Mouse (Mus musculus): ENCODE results near the gene Olfr1104. TPM values are rescaled to one million over a fixed set of nuclear protein-coding genes. Genes with fewer than 3 reads are reported as not detected.

Gene Olfr1104
- not detected in 2 replicates for polyA plus RNA-seq (2014; fragmentation: Nextera tagmentation; extraction: Ambion mirVana)

DNA sequence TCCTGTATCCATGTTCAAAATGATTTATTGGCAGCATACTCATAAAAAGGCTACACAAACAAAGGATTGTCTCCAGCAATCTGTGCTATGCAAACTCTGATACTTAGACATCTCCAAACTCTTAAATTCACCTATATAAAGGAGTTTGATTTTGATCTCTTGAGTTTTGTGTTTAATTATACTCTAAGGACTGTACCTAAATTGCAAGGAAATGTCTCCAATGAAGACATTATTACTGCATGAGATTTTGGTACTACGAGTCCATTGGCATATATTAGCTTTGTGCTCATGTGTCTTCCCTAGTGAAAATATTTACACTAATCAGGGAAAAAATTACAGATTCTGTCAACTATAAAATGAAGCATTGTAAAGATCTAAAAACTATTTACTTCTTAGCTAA lies at the start of gene Olfr1104:
Olfr1104 (minus strand) TSS at position 101 of the 400 bp plus-strand sequence.
- H3K36me3 ChIP-seq (ENCODE audit: control insufficient read depth, insufficient read depth, low read length): no peaks in the 10 kb centered on the region
- H3K4me3 ChIP-seq (ENCODE audit: low read depth, low read length): no peak within 1 kb of the TSS
- H3K27ac ChIP-seq (ENCODE audit: low read depth, low read length): no peak within 1 kb of the TSS

GRCm38 (mm10) chr2:87075717-87076116 lies 48.8 kb upstream of the Olfr1104 start, which contains the start of gene Olfr1107:
TSS of gene Olfr1107 (minus strand) at chr2:87075817.
- no peaks in the 10 kb centered on the region for H3K4me1 ChIP-seq (replicated peaks; ENCODE audit: control insufficient read depth, insufficient read depth, low read length)
- no peak within 1 kb of the TSS for H3K9ac ChIP-seq (ENCODE audit: low read depth, low read length)
- no peaks in the 10 kb centered on the region for H3K9me3 ChIP-seq (ENCODE audit: control insufficient read depth, low read length)
- whole genome bisulfite sequencing: 75% methylated on average over 1 of the region's 1 CpGs
- H3K4me2 ChIP-seq: no peak within 1 kb of the TSS
- no peaks in the 10 kb centered on the region for H3K36me3 ChIP-seq (ENCODE audit: control insufficient read depth, insufficient read depth, low read length)
- no peak for DNase-seq (ENCODE audit: low spot score)
- H3K27ac ChIP-seq (ENCODE audit: low read depth, low read length): no peak within 1 kb of the TSS
- no peaks in the 10 kb centered on the region for H3K27me3 ChIP-seq (replicated peaks; ENCODE audit: control insufficient read depth, insufficient read depth, low read length)
- H3K4me3 ChIP-seq (ENCODE audit: low read depth, low read length): no peak within 1 kb of the TSS
- no peak for ATAC-seq (replicated peaks; ENCODE audit: low FRiP score)

More for the DNA sequence above, at the start of gene Olfr1104:
- no peak within 1 kb of the TSS for H3K9ac ChIP-seq (ENCODE audit: low read depth, low read length)
- DNase-seq (ENCODE audit: low spot score) (no peak), ATAC-seq (replicated peaks; ENCODE audit: low FRiP score) (no peak)
- H3K4me1 ChIP-seq (replicated peaks; ENCODE audit: control insufficient read depth, insufficient read depth, low read length): no peaks in the 10 kb centered on the region
- no peaks in the 10 kb centered on the region for H3K9me3 ChIP-seq (ENCODE audit: control insufficient read depth, low read length)
- WGBS: 74% methylated on average over 1 of the region's 1 CpGs
- H3K4me2 ChIP-seq: no peak within 1 kb of the TSS
- no peaks in the 10 kb centered on the region for H3K27me3 ChIP-seq (replicated peaks; ENCODE audit: control insufficient read depth, insufficient read depth, low read length)

DNA sequence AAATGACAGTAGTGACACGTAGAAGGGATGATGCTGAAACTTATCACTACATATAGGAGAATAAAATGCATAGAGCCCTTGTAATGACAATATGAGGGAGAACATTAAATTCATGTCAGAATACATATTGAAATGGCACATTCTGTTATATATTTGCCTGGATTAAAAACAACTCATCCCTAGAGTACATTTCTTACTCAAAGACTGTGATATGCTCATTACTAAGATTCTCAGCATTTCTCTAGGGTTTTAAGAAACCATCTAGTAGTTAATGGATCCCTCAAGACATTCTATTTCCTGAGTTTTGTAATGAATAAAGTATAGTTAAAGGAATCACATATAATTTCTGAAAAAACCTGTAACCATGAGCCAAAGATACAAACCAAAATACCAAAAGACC lies 25.3 kb upstream of the Olfr1104 start, which contains the start of gene Olfr1106:
Olfr1106 (minus strand) TSS at position 101 of the 400 bp plus-strand sequence.
- H3K9me3 ChIP-seq (ENCODE audit: control insufficient read depth, low read length): no peaks in the 10 kb centered on the region
- H3K27me3 ChIP-seq (replicated peaks; ENCODE audit: control insufficient read depth, insufficient read depth, low read length): no peaks in the 10 kb centered on the region
- no peak within 1 kb of the TSS for H3K27ac ChIP-seq (ENCODE audit: low read depth, low read length)
- no peak for DNase-seq (ENCODE audit: low spot score)
- H3K36me3 ChIP-seq (ENCODE audit: control insufficient read depth, insufficient read depth, low read length): no peaks in the 10 kb centered on the region
- no peak within 1 kb of the TSS for H3K9ac ChIP-seq (ENCODE audit: low read depth, low read length)
- H3K4me3 ChIP-seq (ENCODE audit: low read depth, low read length): no peak within 1 kb of the TSS
- no peak for ATAC-seq (replicated peaks; ENCODE audit: low FRiP score)
- no peak within 1 kb of the TSS for H3K4me2 ChIP-seq
- 73% methylated on average over 1 of the region's 1 CpGs for WGBS
- no peaks in the 10 kb centered on the region for H3K4me1 ChIP-seq (replicated peaks; ENCODE audit: control insufficient read depth, insufficient read depth, low read length)

GRCm38 (mm10) chr2:87036431-87036830 lies 9.6 kb upstream of the Olfr1104 start, which contains the start of gene Olfr1105:
TSS of gene Olfr1105 (minus strand) at chr2:87036531.
- Histone ChIP-seq H3K4me3 (ENCODE audit: low read depth, low read length) (no peak within 1 kb of the TSS), H3K27ac (ENCODE audit: low read depth, low read length) (no peak within 1 kb of the TSS), H3K27me3 (replicated peaks; ENCODE audit: control insufficient read depth, insufficient read depth, low read length) (no peaks in the 10 kb centered on the region), H3K9me3 (ENCODE audit: control insufficient read depth, low read length) (no peaks in the 10 kb centered on the region), H3K4me2 (no peak within 1 kb of the TSS), H3K9ac (ENCODE audit: low read depth, low read length) (no peak within 1 kb of the TSS), H3K36me3 (ENCODE audit: control insufficient read depth, insufficient read depth, low read length) (no peaks in the 10 kb centered on the region), H3K4me1 (replicated peaks; ENCODE audit: control insufficient read depth, insufficient read depth, low read length) (no peaks in the 10 kb centered on the region)
- ATAC-seq (replicated peaks; ENCODE audit: low FRiP score) (no peak), DNase-seq (ENCODE audit: low spot score) (no peak)

DNA sequence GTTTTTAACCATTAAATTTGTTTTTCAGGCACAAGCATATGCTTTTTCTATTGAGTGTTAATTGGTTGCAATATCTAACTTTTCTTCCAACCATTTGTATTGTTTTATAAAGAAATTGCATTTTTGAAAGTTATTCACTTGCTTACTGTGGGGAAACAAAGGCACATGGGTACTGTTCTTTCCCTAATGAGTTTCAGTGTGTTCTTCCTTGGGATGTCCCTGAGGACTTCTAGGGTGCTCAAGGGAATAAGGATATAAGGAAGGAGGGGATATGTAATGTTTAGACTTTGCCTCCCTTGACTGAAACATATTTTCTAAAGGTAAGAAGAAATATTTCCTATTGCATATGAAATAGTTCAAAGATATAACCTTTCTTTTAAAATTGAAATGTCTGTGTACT lies 28.8 kb downstream of the Olfr1104 start, which contains the start of gene Olfr1102:
Olfr1102 (plus strand) TSS at position 301 of the 400 bp plus-strand sequence.
- H3K27ac ChIP-seq (ENCODE audit: low read depth, low read length): no peak within 1 kb of the TSS
- DNase-seq (ENCODE audit: low spot score): no peak
- H3K27me3 ChIP-seq (replicated peaks; ENCODE audit: control insufficient read depth, insufficient read depth, low read length): no peaks in the 10 kb centered on the region
- no peak for ATAC-seq (replicated peaks; ENCODE audit: low FRiP score)
- H3K36me3 ChIP-seq (ENCODE audit: control insufficient read depth, insufficient read depth, low read length): no peaks in the 10 kb centered on the region
- no peak within 1 kb of the TSS for H3K9ac ChIP-seq (ENCODE audit: low read depth, low read length)
- H3K4me1 ChIP-seq (replicated peaks; ENCODE audit: control insufficient read depth, insufficient read depth, low read length): no peaks in the 10 kb centered on the region
- H3K9me3 ChIP-seq (ENCODE audit: control insufficient read depth, low read length): no peaks in the 10 kb centered on the region
- no peak within 1 kb of the TSS for H3K4me2 ChIP-seq
- H3K4me3 ChIP-seq (ENCODE audit: low read depth, low read length): no peak within 1 kb of the TSS

GRCm38 (mm10) chr2:86991121-86991520 lies 35.8 kb downstream of the Olfr1104 start, which contains the start of gene Olfr1101:
TSS of gene Olfr1101 (minus strand) at chr2:86991221.
- no peaks in the 10 kb centered on the region for H3K27me3 ChIP-seq (replicated peaks; ENCODE audit: control insufficient read depth, insufficient read depth, low read length)
- H3K36me3 ChIP-seq (ENCODE audit: control insufficient read depth, insufficient read depth, low read length): no peaks in the 10 kb centered on the region
- ATAC-seq (replicated peaks; ENCODE audit: low FRiP score) (no peak), DNase-seq (ENCODE audit: low spot score) (no peak)
- no peak within 1 kb of the TSS for H3K9ac ChIP-seq (ENCODE audit: low read depth, low read length)
- H3K4me3 ChIP-seq (ENCODE audit: low read depth, low read length): no peak within 1 kb of the TSS
- H3K9me3 ChIP-seq (ENCODE audit: control insufficient read depth, low read length): no peaks in the 10 kb centered on the region
- WGBS: 73% methylated on average over 3 of the region's 3 CpGs
- H3K4me1 ChIP-seq (replicated peaks; ENCODE audit: control insufficient read depth, insufficient read depth, low read length): no peaks in the 10 kb centered on the region
- H3K4me2 ChIP-seq: no peak within 1 kb of the TSS
- no peak within 1 kb of the TSS for H3K27ac ChIP-seq (ENCODE audit: low read depth, low read length)

- Histone ChIP-seq H3K9ac (ENCODE audit: low read depth, low read length) (no peak within 1 kb of the TSS), H3K4me3 (ENCODE audit: low read depth, low read length) (no peak within 1 kb of the TSS), H3K36me3 (ENCODE audit: control insufficient read depth, insufficient read depth, low read length) (no peaks in the 10 kb centered on the region), H3K27ac (ENCODE audit: low read depth, low read length) (no peak within 1 kb of the TSS), H3K27me3 (replicated peaks; ENCODE audit: control insufficient read depth, insufficient read depth, low read length) (no peaks in the 10 kb centered on the region), H3K9me3 (ENCODE audit: control insufficient read depth, low read length) (no peaks in the 10 kb centered on the region), H3K4me1 (replicated peaks; ENCODE audit: control insufficient read depth, insufficient read depth, low read length) (no peaks in the 10 kb centered on the region), H3K4me2 (no peak within 1 kb of the TSS)
- no peak for DNase-seq (ENCODE audit: low spot score)
- WGBS: 78% methylated on average over 3 of the region's 3 CpGs
- ATAC-seq (replicated peaks; ENCODE audit: low FRiP score): no peak
These were observed 47.0 kb downstream of the Olfr1104 start, which contains the start of gene Olfr1100 for GRCm38 (mm10) chr2:86979854-86980253. TSS of gene Olfr1100 (minus strand) at chr2:86979954.

Other genes with a start within 250 kb of the Olfr1104 start
- gene Olfr1093, start 244.6 kb downstream of the Olfr1104 start, polyA plus RNA-seq (2014; fragmentation: Nextera tagmentation; extraction: Ambion mirVana): not detected in 2 replicates
- not detected in 2 replicates for gene Olfr141, start 217.1 kb downstream of the Olfr1104 start, polyA plus RNA-seq (2014; fragmentation: Nextera tagmentation; extraction: Ambion mirVana)
- gene Olfr1094, start 202.4 kb downstream of the Olfr1104 start, polyA plus RNA-seq (2014; fragmentation: Nextera tagmentation; extraction: Ambion mirVana): not detected in 2 replicates
- not detected in 2 replicates for gene Olfr1095, start 175.4 kb downstream of the Olfr1104 start, polyA plus RNA-seq (2014; fragmentation: Nextera tagmentation; extraction: Ambion mirVana)
- not detected in 2 replicates for gene Gm13723, start 152.3 kb downstream of the Olfr1104 start, polyA plus RNA-seq (2014; fragmentation: Nextera tagmentation; extraction: Ambion mirVana)
- gene Olfr1097, start 134.9 kb downstream of the Olfr1104 start, polyA plus RNA-seq (2014; fragmentation: Nextera tagmentation; extraction: Ambion mirVana): not detected in 2 replicates
- not detected in 2 replicates for gene Olfr1098, start 102.5 kb downstream of the Olfr1104 start, polyA plus RNA-seq (2014; fragmentation: Nextera tagmentation; extraction: Ambion mirVana)
- not detected in 2 replicates for gene Olfr1099, start 66.4 kb downstream of the Olfr1104 start, polyA plus RNA-seq (2014; fragmentation: Nextera tagmentation; extraction: Ambion mirVana)
- not detected in 2 replicates for gene Olfr1100, start 47.1 kb downstream of the Olfr1104 start, polyA plus RNA-seq (2014; fragmentation: Nextera tagmentation; extraction: Ambion mirVana)
- gene Olfr1101, start 35.9 kb downstream of the Olfr1104 start, polyA plus RNA-seq (2014; fragmentation: Nextera tagmentation; extraction: Ambion mirVana): not detected in 2 replicates
- not detected in 2 replicates for gene Olfr1102, start 28.7 kb downstream of the Olfr1104 start, polyA plus RNA-seq (2014; fragmentation: Nextera tagmentation; extraction: Ambion mirVana)
- not detected in 2 replicates for gene Olfr1105, start 9.5 kb upstream of the Olfr1104 start, polyA plus RNA-seq (2014; fragmentation: Nextera tagmentation; extraction: Ambion mirVana)
- gene Olfr1106, start 25.2 kb upstream of the Olfr1104 start, polyA plus RNA-seq (2014; fragmentation: Nextera tagmentation; extraction: Ambion mirVana): not detected in 2 replicates
- not detected in 2 replicates for gene Olfr1107, start 48.7 kb upstream of the Olfr1104 start, polyA plus RNA-seq (2014; fragmentation: Nextera tagmentation; extraction: Ambion mirVana)
- gene Olfr1109, start 68.9 kb upstream of the Olfr1104 start, polyA plus RNA-seq (2014; fragmentation: Nextera tagmentation; extraction: Ambion mirVana): not detected in 2 replicates
- not detected in 2 replicates for gene Olfr259, start 87.5 kb upstream of the Olfr1104 start, polyA plus RNA-seq (2014; fragmentation: Nextera tagmentation; extraction: Ambion mirVana)
- not detected in 2 replicates for gene Olfr1110, start 113.2 kb upstream of the Olfr1104 start, polyA plus RNA-seq (2014; fragmentation: Nextera tagmentation; extraction: Ambion mirVana)
- gene Olfr1111, start 125.5 kb upstream of the Olfr1104 start, polyA plus RNA-seq (2014; fragmentation: Nextera tagmentation; extraction: Ambion mirVana): not detected in 2 replicates
- gene Olfr1112, start 160.7 kb upstream of the Olfr1104 start, polyA plus RNA-seq (2014; fragmentation: Nextera tagmentation; extraction: Ambion mirVana): not detected in 2 replicates
- gene Olfr1113, start 181.9 kb upstream of the Olfr1104 start, polyA plus RNA-seq (2014; fragmentation: Nextera tagmentation; extraction: Ambion mirVana): not detected in 2 replicates
- gene Olfr1115, start 220.9 kb upstream of the Olfr1104 start, polyA plus RNA-seq (2014; fragmentation: Nextera tagmentation; extraction: Ambion mirVana): not detected in 2 replicates
- gene Olfr1116, start 240.5 kb upstream of the Olfr1104 start, polyA plus RNA-seq (2014; fragmentation: Nextera tagmentation; extraction: Ambion mirVana): not detected in 2 replicates